Mouse (Mus musculus) ES-Bruce4 (cell line): ENCODE measurements around the gene Mest. TPM values are rescaled to one million over a fixed set of nuclear protein-coding genes. Genes with fewer than 3 reads are reported as not detected.

Source experiments
- H3K27ac ChIP-seq: 2 replicates; pipeline ENCODE4 v1.5.1; 2012; ENCODE audit warnings: low read length, inconsistent platforms; ENCODE audit not compliant: insufficient read depth
- H3K27me3 ChIP-seq: 2 replicates; pipeline ENCODE4 v1.6.1; 2012; ENCODE audit warnings: mild to moderate bottlenecking, low read length, inconsistent platforms; ENCODE audit not compliant: control insufficient read depth, poor library complexity, insufficient read depth, severe bottlenecking
- H3K36me3 ChIP-seq: 2 replicates; pipeline ENCODE4 v1.6.1; 2012; ENCODE audit warnings: inconsistent platforms, mild to moderate bottlenecking, low read length, moderate library complexity; ENCODE audit not compliant: control insufficient read depth, poor library complexity, insufficient read depth, severe bottlenecking
- H3K4me1 ChIP-seq: one replicate; pipeline ENCODE4 v1.8.1; 2011; ENCODE audit warnings: low read length; ENCODE audit not compliant: control insufficient read depth, insufficient read depth
- H3K4me3 ChIP-seq: 2 replicates; pipeline ENCODE4 v1.5.1; 2011; ENCODE audit warnings: low read depth, mild to moderate bottlenecking, low read length
- H3K9ac ChIP-seq: 2 replicates; pipeline ENCODE4 v1.6.1; 2012; ENCODE audit warnings: low read depth, mild to moderate bottlenecking, inconsistent platforms; ENCODE audit not compliant: poor library complexity, severe bottlenecking
- H3K9me3 ChIP-seq: replicated peaks from 2 replicates; pipeline ENCODE4 v1.6.1; 2012; ENCODE audit warnings: mild to moderate bottlenecking, low read length, inconsistent platforms; ENCODE audit not compliant: control insufficient read depth, poor library complexity, insufficient read depth, severe bottlenecking
- CTCF ChIP-seq: IDR thresholded peaks from one replicate; pipeline ENCODE4 v1.8.1; 2011; ENCODE audit warnings: low read depth, low read length
- EP300 ChIP-seq: IDR thresholded peaks from 2 replicates; pipeline ENCODE4 v1.6.1; 2011; ENCODE audit warnings: low read depth, low read length; ENCODE audit not compliant: insufficient read depth
- POLR2A ChIP-seq: IDR thresholded peaks from one replicate; pipeline ENCODE4 v1.8.1; 2011; ENCODE audit warnings: low read length; ENCODE audit not compliant: insufficient read depth
- polyA plus RNA-seq: library from polyadenylated mRNA; stranded (reverse); fragments of >200 nt; gene quantifications from 2 replicates; pipeline ENCODE4 v1.2.4, GENCODE M21; 2011; ENCODE audit warnings: low read depth; ENCODE audit not compliant: missing spikeins, insufficient read depth, insufficient read length

Gene Mest
- polyA plus RNA-seq, 1 experiment = 50.5 TPM

DNA sequence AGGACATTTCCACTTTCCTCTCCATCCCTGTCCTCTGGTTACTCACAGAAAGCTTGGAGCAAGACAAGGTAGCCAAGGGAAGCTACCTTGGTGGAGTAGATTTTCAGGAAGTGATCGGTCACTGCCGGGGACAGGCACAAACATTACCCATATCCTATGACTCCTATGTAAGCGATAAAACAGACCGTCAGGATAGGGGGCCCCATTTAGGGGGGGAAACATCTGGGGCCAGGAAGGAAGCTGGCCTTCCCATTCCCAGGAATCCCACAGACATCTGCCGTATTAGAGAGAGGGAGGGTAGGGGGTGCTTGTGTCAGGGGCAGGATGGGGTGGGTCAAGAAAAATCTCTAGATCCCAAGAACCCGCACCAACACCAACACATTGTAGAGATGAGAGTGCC lies 23.2 kb upstream of the Mest start:
- Histone ChIP-seq H3K4me1 (no peaks in the 10 kb centered on the region), H3K36me3 (no peaks in the 10 kb centered on the region), H3K4me3 (no peak overlapping the region), H3K27me3 (no peaks in the 10 kb centered on the region), H3K27ac (no peak overlapping the region), H3K9ac (no peak overlapping the region), H3K9me3 (no peaks in the 10 kb centered on the region)
- TF ChIP-seq POLR2A = no peak
- TF ChIP-seq EP300 = no peak
- TF ChIP-seq CTCF = no peak

DNA sequence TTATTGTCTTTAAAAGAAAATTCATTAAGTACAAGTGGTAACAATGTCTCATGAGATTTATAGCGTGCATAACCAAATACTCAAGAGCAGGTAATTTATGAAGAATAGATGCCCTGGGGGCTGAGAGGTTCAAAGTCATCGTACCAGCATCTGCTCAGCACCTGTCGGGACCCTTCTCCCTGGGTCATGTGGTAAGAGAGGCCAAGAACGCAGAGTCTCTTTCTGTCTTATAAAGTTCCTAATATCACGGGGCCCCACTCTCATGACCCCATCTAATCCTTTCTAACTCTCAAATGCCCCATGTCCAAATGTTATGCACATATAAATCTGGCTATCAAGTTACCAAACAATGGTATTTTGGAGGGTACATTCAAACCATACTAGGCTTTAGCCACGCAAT lies 20.5 kb upstream of the Mest start:
- Histone ChIP-seq H3K9ac (no peak overlapping the region), H3K27ac (no peak overlapping the region), H3K9me3 (no peaks in the 10 kb centered on the region), H3K4me1 (no peaks in the 10 kb centered on the region), H3K4me3 (no peak overlapping the region), H3K36me3 (no peaks in the 10 kb centered on the region), H3K27me3 (no peaks in the 10 kb centered on the region)
- no peak for TF ChIP-seq CTCF
- no peak for TF ChIP-seq POLR2A
- TF ChIP-seq EP300 = no peak

DNA sequence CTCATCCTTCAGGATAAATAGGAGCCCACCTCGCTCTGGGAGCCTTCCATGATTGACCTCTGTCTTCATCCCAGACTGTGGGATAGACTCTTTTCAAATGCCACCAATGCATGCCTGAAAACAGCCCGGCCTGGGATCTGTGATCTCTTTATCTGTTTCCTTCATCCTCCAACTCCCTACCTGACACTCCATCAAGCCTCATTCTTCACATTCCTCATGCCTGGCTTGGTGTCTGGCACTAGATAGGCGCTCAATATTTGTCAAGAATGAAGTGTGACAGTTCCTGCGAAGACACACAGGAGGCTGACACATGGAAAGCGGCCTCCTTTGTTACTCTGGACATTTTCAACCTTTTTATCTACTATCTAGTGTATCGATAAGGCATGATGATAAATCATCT lies 19.9 kb upstream of the Mest start:
- no peaks in the 10 kb centered on the region for H3K36me3 ChIP-seq
- TF ChIP-seq POLR2A (no peak), CTCF (no peak), EP300 (no peak)
- no peak overlapping the region for H3K9ac ChIP-seq
- no peak overlapping the region for H3K27ac ChIP-seq
- no peaks in the 10 kb centered on the region for H3K4me1 ChIP-seq
- H3K27me3 ChIP-seq = no peaks in the 10 kb centered on the region
- H3K9me3 ChIP-seq = no peaks in the 10 kb centered on the region
- H3K4me3 ChIP-seq = no peak overlapping the region

DNA sequence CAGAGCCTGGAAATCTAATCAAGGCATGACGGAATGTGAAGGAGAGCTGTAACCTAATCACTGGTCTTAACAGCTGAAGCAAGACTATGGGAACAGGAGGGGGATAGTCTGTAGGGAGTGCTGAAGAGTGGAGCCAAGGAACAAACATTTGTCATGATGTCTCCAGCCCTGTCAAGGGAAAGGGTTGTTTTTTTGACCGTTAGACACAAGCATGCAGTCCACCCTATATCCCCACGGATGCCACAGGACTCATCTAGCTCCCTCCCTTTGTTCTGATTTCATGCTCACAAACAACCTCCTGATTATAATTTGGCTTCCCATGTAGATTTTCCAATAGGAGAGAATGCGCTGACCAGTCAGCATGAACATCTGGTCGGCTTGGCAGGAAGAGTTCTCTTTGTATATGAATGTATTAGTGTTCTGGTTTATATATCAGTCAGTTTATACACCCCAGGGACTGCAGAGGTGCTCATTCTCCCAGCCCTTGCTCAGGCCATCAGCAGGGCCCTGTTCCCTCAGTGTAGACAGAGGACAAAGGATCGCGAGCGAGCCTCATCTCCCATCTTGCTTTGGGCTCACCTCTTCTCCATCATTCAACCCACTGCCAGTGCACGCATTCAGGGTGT lies 19.3 kb upstream of the Mest start:
- TF ChIP-seq POLR2A (no peak), EP300 (no peak), CTCF (no peak)
- H3K9ac ChIP-seq = no peak overlapping the region
- no peaks in the 10 kb centered on the region for H3K36me3 ChIP-seq
- H3K4me1 ChIP-seq = no peaks in the 10 kb centered on the region
- no peak overlapping the region for H3K4me3 ChIP-seq
- no peaks in the 10 kb centered on the region for H3K9me3 ChIP-seq
- H3K27ac ChIP-seq = no peak overlapping the region
- H3K27me3 ChIP-seq = no peaks in the 10 kb centered on the region

DNA sequence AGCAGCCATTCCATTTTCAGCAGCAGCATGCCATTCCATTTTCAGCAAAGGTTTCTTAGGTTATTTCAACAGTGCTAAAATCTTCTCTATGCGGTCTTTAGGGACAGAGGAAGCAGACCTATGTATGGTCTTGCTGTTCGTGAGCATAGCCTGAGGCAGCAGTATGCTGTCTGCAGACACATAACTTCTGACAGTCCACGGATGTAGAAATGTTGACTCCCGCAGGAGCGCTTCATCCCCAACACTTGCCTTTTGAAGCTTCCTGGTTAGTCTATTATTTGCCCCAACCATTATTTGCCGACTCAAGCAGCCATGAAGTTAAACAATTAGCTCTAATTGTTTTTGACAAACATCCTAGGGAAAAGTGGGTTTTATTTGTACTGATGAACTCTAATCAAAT lies 14.2 kb upstream of the Mest start:
- Histone ChIP-seq H3K27me3 (no peaks in the 10 kb centered on the region), H3K9me3 (no peaks in the 10 kb centered on the region), H3K4me3 (no peak overlapping the region), H3K36me3 (no peaks in the 10 kb centered on the region), H3K27ac (no peak overlapping the region), H3K4me1 (no peaks in the 10 kb centered on the region), H3K9ac (no peak overlapping the region)
- TF ChIP-seq EP300 = no peak
- TF ChIP-seq POLR2A = no peak
- TF ChIP-seq CTCF = no peak

DNA sequence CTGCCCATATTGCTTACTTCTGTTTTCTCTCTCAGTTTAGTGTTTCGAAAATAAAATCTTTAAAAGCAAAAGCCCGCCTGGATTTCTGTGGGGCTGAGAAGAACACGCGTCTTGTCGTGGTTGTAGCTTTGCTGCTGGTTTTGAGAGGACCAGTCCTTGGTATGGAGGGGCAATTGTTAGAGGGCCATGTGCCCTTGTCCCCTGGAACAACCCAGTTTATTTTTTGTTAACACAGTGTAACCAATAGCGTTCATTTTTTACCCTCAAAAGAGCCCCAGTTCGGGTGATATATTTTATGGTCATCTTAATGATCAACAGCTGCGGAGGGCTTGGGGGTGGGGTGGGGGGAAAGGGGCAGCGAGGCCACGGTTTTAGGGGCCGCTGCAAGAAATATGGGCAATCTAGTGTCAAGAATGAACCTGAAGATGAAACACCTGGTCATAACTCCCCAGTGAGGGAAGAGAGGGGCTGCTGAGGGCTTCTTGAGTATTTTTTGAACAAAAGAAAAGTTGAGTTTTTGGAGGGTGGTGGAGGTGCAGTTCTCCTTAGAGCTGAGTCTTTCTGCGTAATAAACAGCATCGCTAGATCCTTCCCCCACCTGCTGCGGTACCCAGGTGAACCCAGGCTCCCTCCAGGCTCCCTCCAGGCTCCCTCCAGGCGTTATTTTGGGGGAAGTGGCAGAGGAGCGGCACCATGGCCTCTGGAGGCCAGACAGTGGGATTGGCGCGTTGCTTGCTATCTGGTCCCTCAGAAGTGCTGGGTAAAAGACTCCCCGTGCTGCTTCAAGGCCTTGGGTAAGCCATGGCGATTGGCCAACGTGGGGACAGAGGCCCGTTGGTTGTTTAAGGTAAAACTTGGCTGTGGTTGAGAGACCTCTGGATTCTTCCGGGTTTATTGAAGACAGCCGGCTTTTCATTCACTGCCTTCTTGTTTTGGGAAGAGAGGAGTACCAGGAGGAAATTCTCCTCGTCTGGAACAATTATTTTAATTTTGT lies 12.7 kb upstream of the Mest start:
- H3K4me1 ChIP-seq = no peaks in the 10 kb centered on the region
- H3K9ac ChIP-seq = no peak overlapping the region
- no peak overlapping the region for H3K4me3 ChIP-seq

More for the DNA sequence above, 12.7 kb upstream of the Mest start:
- no peaks in the 10 kb centered on the region for H3K27me3 ChIP-seq
- H3K9me3 ChIP-seq = no peaks in the 10 kb centered on the region
- no peaks in the 10 kb centered on the region for H3K36me3 ChIP-seq
- no peak for TF ChIP-seq EP300
- no peak for TF ChIP-seq CTCF
- no peak for TF ChIP-seq POLR2A
- no peak overlapping the region for H3K27ac ChIP-seq
